Mouse (Mus musculus) CD4-positive helper T cell, adult 2 months (primary cell): ENCODE measurements around the gene Fam181a.

Source experiments
- DNase-seq: peaks from one replicate; pipeline ENCODE4 v3.0.0-alpha.2; 2012; ENCODE audit warnings: low read depth, missing footprints, low spot score

Fam181a gene

GRCm38 (mm10) chr12:103355746-103356414, 45.1 kb downstream of the Fam181a start, which contains the start of gene Asb2:
Asb2 (minus strand) TSS chr12:103356001.
- no peak for DNase-seq

DNA sequence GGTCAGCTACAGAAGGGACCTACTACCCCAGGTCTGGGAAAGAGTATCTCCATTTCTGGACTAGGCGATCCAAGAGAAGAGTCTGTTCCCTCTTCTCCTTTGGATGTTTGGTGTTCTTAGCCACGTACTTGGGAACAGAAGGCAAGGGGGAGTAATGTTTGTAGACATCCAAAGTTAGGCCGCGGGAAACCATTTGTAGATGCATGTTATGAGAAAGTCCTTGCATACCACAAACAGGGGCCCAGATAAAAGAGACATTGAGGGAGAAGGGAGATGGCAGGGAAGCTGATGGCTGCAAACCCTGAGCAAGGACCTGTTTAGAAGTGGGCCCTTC, 45.6 kb downstream of the Fam181a start:
- DNase-seq: no peak

DNA sequence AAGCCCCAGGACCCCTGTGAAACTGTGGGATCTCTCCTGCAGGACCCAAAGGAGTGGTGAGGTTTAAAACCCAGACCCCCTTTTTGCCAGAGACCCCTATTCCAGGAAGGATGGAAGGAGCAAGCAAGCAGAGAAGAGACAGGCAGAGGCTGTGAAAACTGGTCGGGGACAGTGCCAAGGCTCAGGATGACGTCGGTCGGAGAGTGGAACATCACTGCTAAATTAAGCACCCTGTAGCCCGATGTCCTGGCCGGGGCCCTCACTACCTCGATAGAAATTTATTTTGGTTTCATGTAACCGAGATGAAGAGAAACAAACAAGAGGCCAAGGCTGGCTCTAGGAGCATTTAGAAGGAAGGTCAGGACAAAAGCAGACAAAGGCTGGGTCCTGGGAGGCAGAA, 47.4 kb downstream of the Fam181a start:
- DNase-seq: no peak

GRCm38 (mm10) chr12:103358951-103359801, 48.4 kb downstream of the Fam181a start:
- no peak for DNase-seq

DNA sequence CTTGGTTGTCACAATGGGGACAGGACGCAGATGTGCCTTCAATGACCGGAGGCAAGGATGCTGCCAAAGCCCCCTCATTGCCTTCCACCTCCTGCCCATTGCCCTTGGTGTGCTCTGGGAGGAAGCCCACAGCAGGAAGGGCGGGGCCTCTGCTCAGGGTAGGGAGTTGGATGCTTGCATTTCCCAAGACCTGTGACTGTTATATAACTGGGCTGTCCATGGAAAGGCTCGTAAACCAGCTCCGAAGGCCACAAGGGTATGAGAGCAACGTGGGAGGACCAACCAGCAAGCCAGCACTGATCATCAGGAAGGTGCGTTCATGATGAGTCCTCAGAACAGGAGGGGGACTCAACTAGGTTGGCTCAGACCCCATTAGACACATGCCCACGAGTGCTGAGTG, 50.0 kb downstream of the Fam181a start:
- no peak for DNase-seq

GRCm38 (mm10) chr12:103361539-103362307, 50.9 kb downstream of the Fam181a start:
- DNase-seq: no peak

- no peak for DNase-seq
Observed at GRCm38 (mm10) chr12:103362336-103362735, 51.6 kb downstream of the Fam181a start.
